Mouse (Mus musculus) liver, embryonic 16.5 days (tissue): ENCODE data around the gene Macrod2. TPM values are rescaled to one million over a fixed set of nuclear protein-coding genes. Genes with fewer than 3 reads are reported as not detected.

Experiments
- ATAC-seq: fragments of 200-750 bp; cut with Nextera tagmentation; 2 replicates; pipeline ENCODE4 v1.8.0; 2017; ENCODE audit warnings: low read depth, mild to moderate bottlenecking, moderate number of reproducible peaks, moderate library complexity
- H3K27ac ChIP-seq: fragments of 300-500 bp; sonication (generic); 2 replicates; pipeline ENCODE4 v1.5.1; 2014; ENCODE audit warnings: mild to moderate bottlenecking, low read length
- H3K27me3 ChIP-seq: fragments of 300-500 bp; sonication (generic); 2 replicates; pipeline ENCODE4 v1.6.1; 2014; ENCODE audit warnings: low read depth, low read length, mixed read lengths; ENCODE audit not compliant: control insufficient read depth, insufficient read depth
- H3K36me3 ChIP-seq: fragments of 300-500 bp; sonication (generic); 2 replicates; pipeline ENCODE4 v1.6.1; 2014; ENCODE audit warnings: mild to moderate bottlenecking; ENCODE audit not compliant: control insufficient read depth, insufficient read depth
- H3K4me1 ChIP-seq: fragments of 300-500 bp; sonication (generic); 2 replicates; pipeline ENCODE4 v1.6.1; 2014; ENCODE audit warnings: low read depth, low read length, mixed read lengths; ENCODE audit not compliant: control insufficient read depth
- H3K4me2 ChIP-seq: fragments of 300-500 bp; sonication (generic); 2 replicates; pipeline ENCODE4 v1.6.1; 2014; ENCODE audit warnings: low read depth, low read length, mixed read lengths
- H3K4me3 ChIP-seq: fragments of 300-500 bp; sonication (generic); 2 replicates; pipeline ENCODE4 v1.5.1; 2014; ENCODE audit warnings: low read depth, mild to moderate bottlenecking, low read length
- H3K9ac ChIP-seq: fragments of 300-500 bp; sonication (generic); 2 replicates; pipeline ENCODE4 v1.6.1; 2014; ENCODE audit warnings: low read depth, low read length
- H3K9me3 ChIP-seq: fragments of 300-500 bp; sonication (generic); replicated peaks from 2 replicates; pipeline ENCODE4 v1.6.1; 2016; ENCODE audit warnings: low read length; ENCODE audit not compliant: control insufficient read depth
- WGBS: fragments of 180-500 bp; shearing (Covaris S2); extraction: QIAGEN DNeasy Blood & Tissue Kit; methylation state at CpG from one replicate; pipeline ENCODE4 v1.1.7; 2014; ENCODE audit not compliant: insufficient replicate concordance; 5-methylcytosine and 5-hydroxymethylcytosine counted together
- polyA plus RNA-seq: library from polyadenylated mRNA; unstranded; fragments of >200 nt; fragmentation: Nextera tagmentation; extraction: Ambion mirVana; gene quantifications from 2 replicates; pipeline ENCODE4 v1.2.1, GENCODE M21; 2015

Gene Macrod2
- polyA plus RNA-seq, 1 experiment from 2014 or later = 5.5 TPM

DNA sequence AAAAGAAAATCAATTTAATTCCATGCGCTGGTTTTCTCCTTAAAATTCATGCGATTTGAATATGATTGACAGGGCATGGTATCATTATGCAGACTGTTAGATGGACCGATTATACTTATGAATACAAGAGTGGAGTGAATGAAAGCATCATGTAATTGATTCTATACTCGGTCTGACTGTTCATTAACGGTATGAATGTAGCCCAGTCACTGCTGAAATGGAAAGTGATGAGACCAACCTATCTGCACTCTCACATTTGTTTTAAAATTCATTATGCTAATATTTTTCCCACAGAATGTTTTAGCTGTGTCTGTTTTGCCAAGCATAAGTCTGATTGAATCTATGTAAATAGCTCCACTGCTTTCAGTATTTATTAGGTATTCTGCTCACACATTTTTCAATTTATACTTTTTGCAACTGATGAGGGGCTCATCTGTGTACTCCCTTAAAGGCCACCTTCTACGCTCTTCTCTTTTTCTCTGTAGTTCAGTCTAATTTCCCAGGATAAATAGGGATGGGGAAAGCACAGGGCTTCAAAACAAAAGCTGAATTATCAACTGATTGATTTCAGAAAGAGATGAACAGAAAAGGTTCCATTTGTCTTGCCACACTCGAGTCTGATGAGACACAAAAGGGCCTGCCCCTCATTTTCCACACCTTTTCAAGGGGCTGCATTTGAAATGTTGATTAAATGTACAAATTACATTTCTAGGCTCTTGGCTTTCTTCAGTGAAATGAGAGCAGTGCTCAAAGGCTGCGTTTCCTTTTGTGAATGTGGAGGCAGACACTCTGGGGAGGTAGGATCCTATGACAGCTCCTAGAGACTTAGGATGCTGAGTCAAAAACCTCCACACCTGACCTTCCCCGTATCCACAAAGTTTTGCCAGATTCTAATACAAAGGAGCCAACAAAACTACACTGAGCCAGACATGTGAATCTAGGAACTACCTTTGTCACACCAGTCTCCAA lies 1113.1 kb downstream of the Macrod2 start:
- Histone ChIP-seq H3K27me3 (no peaks in the 10 kb centered on the region), H3K9me3 (no peaks in the 10 kb centered on the region), H3K4me1 (no peaks in the 10 kb centered on the region), H3K4me3 (no peak overlapping the region), H3K9ac (no peak overlapping the region), H3K27ac (no peak overlapping the region), H3K4me2 (no peak overlapping the region), H3K36me3 (no peaks in the 10 kb centered on the region)
- WGBS = 58% methylated on average over 9 of the region's 9 CpGs
- no peak for ATAC-seq

- no peaks in the 10 kb centered on the region for H3K27me3 ChIP-seq
- H3K36me3 ChIP-seq = no peaks in the 10 kb centered on the region
- no peak for ATAC-seq
- no peak overlapping the region for H3K4me2 ChIP-seq
- no peaks in the 10 kb centered on the region for H3K4me1 ChIP-seq
- 60% methylated on average over 3 of the region's 3 CpGs for WGBS
- H3K4me3 ChIP-seq = no peak overlapping the region
- H3K27ac ChIP-seq = no peak overlapping the region
- H3K9ac ChIP-seq = no peak overlapping the region
- no peaks in the 10 kb centered on the region for H3K9me3 ChIP-seq
Measured at GRCm38 (mm10) chr2:141514976-141515375, 1119.9 kb downstream of the Macrod2 start.

GRCm38 (mm10) chr2:141522081-141522480 lies 1127.0 kb downstream of the Macrod2 start:
- Histone ChIP-seq H3K9me3 (no peaks in the 10 kb centered on the region), H3K4me3 (no peak overlapping the region), H3K4me2 (no peak overlapping the region), H3K27ac (no peak overlapping the region), H3K36me3 (no peaks in the 10 kb centered on the region), H3K9ac (no peak overlapping the region), H3K4me1 (no peaks in the 10 kb centered on the region), H3K27me3 (no peaks in the 10 kb centered on the region)
- 56% methylated on average over 4 of the region's 4 CpGs for WGBS
- ATAC-seq = no peak

GRCm38 (mm10) chr2:141545877-141546276 lies 1150.8 kb downstream of the Macrod2 start:
- Histone ChIP-seq H3K4me1 (no peaks in the 10 kb centered on the region), H3K9me3 (no peaks in the 10 kb centered on the region), H3K9ac (no peak overlapping the region), H3K4me2 (no peak overlapping the region), H3K27ac (no peak overlapping the region), H3K27me3 (no peaks in the 10 kb centered on the region), H3K4me3 (no peak overlapping the region), H3K36me3 (no peaks in the 10 kb centered on the region)
- no peak for ATAC-seq

DNA sequence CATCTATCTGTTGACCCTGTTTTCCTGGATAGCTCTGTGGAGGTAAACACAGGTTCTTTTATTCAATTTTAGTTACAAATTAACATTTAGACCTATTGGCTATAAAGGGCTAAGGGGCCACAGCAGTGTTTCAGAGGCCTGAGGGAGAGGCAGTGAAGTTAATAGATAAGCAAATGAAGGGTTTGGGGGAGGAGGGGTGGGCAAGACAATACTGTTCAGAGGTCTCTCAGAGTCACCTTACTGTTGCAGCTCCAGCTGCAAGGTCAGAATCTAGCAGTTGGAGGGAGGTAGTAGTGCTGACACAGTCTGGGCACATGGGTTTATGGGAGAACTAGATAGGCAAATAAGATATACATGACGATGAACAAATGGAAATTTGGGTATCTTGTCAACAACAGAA lies 1156.6 kb downstream of the Macrod2 start:
- Histone ChIP-seq H3K27ac (no peak overlapping the region), H3K36me3 (no peaks in the 10 kb centered on the region), H3K27me3 (no peaks in the 10 kb centered on the region), H3K4me3 (no peak overlapping the region), H3K4me2 (no peak overlapping the region), H3K9ac (no peak overlapping the region), H3K9me3 (no peaks in the 10 kb centered on the region), H3K4me1 (no peaks in the 10 kb centered on the region)
- ATAC-seq = no peak
- 48% methylated on average over 1 of the region's 1 CpGs for WGBS

DNA sequence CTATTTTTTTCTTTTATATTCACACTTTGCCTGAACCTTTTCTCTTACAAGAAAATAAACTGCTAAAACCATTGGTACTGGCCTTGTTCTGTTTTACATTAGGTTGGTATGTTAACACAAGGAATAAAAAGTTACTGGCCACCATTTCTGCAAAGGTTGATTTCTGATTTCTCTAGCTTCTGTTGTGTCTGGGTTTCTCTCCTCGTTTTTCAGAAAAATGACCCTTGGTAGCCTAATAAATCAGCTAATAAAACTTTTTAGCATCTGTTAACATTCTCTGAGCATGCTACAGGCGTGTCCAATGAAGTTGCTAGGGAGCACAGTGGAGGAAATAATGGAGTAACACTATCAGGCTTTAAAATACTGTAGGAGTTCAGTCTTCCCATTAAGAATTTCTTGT lies 1161.6 kb downstream of the Macrod2 start:
- no peaks in the 10 kb centered on the region for H3K27me3 ChIP-seq
- no peaks in the 10 kb centered on the region for H3K4me1 ChIP-seq
- no peak overlapping the region for H3K4me3 ChIP-seq
- H3K27ac ChIP-seq = no peak overlapping the region
- WGBS = 39% methylated on average over 2 of the region's 2 CpGs
- H3K9ac ChIP-seq = no peak overlapping the region
- H3K36me3 ChIP-seq = no peaks in the 10 kb centered on the region
- no peak for ATAC-seq
- no peak overlapping the region for H3K4me2 ChIP-seq
- no peaks in the 10 kb centered on the region for H3K9me3 ChIP-seq

GRCm38 (mm10) chr2:141558242-141558827 lies 1163.2 kb downstream of the Macrod2 start:
- no peak overlapping the region for H3K4me2 ChIP-seq
- no peaks in the 10 kb centered on the region for H3K36me3 ChIP-seq
- no peaks in the 10 kb centered on the region for H3K9me3 ChIP-seq
- no peak overlapping the region for H3K27ac ChIP-seq
- WGBS = 61% methylated on average over 1 of the region's 1 CpGs
- no peak overlapping the region for H3K9ac ChIP-seq
- no peaks in the 10 kb centered on the region for H3K27me3 ChIP-seq
- no peak overlapping the region for H3K4me3 ChIP-seq
- H3K4me1 ChIP-seq = no peaks in the 10 kb centered on the region
- ATAC-seq = no peak

DNA sequence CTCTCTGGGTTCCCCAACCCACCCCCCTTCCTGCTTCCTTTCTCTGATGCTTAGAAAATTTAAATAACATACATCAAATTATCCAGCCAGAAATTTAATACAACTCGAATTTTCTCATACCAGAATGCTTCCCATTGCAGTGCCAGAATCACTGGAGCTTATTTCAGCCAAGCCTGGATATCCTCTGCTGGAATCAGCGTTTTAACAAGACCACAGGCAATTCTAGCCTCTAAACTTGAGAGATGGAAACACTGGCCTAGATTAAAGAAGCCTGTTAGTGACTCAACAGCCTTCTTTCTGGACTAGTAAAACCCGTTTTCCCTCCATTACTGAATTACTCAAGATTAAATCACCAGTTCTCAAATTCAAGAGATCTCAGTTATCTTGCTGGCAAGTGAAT lies 1170.9 kb downstream of the Macrod2 start:
- H3K9me3 ChIP-seq = no peaks in the 10 kb centered on the region
- no peak overlapping the region for H3K4me3 ChIP-seq
- WGBS = 37% methylated on average over 3 of the region's 3 CpGs
- H3K36me3 ChIP-seq = no peaks in the 10 kb centered on the region
- H3K9ac ChIP-seq = no peak overlapping the region
- no peak overlapping the region for H3K4me2 ChIP-seq
- ATAC-seq = no peak
- H3K27ac ChIP-seq = no peak overlapping the region
- H3K4me1 ChIP-seq = no peaks in the 10 kb centered on the region
- no peaks in the 10 kb centered on the region for H3K27me3 ChIP-seq

- no peak for ATAC-seq
Measured at GRCm38 (mm10) chr2:141571360-141571759, 1176.3 kb downstream of the Macrod2 start.

More at GRCm38 (mm10) chr2:141571360-141571759, 1176.3 kb downstream of the Macrod2 start:
- H3K27ac ChIP-seq = no peak overlapping the region
- H3K9me3 ChIP-seq = no peaks in the 10 kb centered on the region
- no peak overlapping the region for H3K9ac ChIP-seq
- H3K4me2 ChIP-seq = no peak overlapping the region
- WGBS = 28% methylated on average over 3 of the region's 3 CpGs
- no peaks in the 10 kb centered on the region for H3K36me3 ChIP-seq
- no peaks in the 10 kb centered on the region for H3K4me1 ChIP-seq
- no peak overlapping the region for H3K4me3 ChIP-seq
- H3K27me3 ChIP-seq = no peaks in the 10 kb centered on the region
